Mouse (Mus musculus): Measurements from ENCODE around the gene Rere. TPM values are rescaled to one million over a fixed set of nuclear protein-coding genes. Genes with fewer than 3 reads are reported as not detected.
"Not testable (repeated sequence)": the region's sequence is repeated elsewhere in the genome, so short reads cannot be mapped to it uniquely, and the experiment has no call there.

Gene Rere
- total RNA-seq, 2 experiments from 2014 or later: 108 to 117 TPM

DNA sequence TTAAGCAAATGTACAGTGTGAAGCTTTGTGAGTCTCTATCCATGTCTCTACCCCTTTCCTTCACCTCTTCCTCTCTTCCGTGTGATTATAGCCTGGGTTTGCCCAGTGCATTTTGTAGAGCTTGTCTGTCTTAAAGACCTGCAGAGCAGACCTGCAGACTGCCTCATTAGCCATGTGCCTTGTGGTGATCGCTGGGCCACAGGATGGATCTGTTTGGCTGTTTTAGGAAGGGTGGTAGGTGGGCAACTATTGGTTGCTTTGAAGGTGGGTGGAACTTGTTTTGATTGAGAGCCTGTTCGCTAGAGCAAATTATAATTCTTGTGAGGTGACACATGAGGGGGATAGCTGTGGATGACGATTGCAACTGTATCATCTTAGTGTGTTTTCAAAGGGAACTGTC, 207.3 kb downstream of the Rere start:
- DNase-seq (ENCODE audit: low spot score in 2 of 2): peak; percentile 32 to 39

DNA sequence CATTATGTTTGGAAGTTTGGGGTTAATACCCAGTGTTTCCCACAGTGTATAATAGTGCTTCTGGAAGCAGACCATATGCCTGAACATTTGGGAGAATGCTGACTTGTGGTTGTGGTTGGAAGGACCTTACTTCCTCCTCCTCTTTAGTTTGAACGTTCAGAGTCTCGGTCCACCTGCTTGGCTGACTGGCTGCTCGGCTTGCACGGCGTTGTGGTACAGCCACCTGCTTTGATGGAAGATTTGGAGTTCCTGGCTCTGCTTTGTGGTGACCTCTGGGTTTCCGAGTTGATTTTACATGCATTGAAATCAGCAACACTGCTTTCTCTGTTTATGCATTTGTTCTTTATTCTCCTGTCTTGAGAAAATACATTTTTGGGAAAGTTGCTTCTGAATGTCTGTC, 208.6 kb downstream of the Rere start:
- no peak for DNase-seq (ENCODE audit: low spot score in 2 of 2)

DNA sequence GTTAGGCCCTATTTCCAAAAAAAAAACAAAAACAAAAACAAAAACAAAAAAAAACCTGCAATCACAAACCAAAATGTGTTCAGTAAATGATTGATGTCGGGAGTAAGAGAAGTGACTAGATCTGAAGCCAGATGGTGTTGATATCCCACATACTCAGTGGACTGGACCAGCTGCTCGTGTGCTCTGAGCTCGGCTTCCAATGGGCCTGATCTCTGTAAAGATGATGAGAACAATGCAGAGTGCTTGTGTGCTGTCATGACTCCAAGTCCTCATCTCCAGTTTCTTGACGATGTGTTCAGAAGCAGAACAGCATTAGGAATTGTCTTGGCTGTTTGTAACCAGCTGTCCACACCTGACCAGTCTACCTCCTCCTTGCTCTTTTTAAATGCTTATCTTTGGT, 210.3 kb downstream of the Rere start:
- DNase-seq (ENCODE audit: low spot score in 2 of 2): no peak

- DNase-seq (ENCODE audit: low spot score in 2 of 2): no peak
These were observed 212.0 kb downstream of the Rere start for GRCm38 (mm10) chr4:150493258-150493937.

DNA sequence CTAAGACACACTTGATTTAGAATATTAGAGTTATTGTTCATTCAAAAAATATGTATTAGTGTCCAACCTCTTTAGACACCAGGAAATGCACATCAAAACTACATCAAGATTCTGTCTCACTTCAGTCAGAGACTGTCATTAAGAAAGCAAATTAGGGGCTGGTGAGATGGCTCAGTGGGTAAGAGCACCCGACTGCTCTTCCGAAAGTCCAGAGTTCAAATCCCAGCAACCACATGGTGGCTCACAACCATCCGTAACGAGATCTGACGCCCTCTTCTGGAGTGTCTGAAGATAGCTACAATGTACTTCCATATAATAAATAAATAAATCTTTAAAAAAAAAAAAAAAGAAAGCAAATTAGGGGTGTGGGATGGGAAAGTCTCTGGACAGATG, 212.5 kb downstream of the Rere start:
- not testable (repeated sequence) for DNase-seq (ENCODE audit: low spot score in 2 of 2)

GRCm38 (mm10) chr4:150495568-150495967, 214.1 kb downstream of the Rere start:
- no peak for DNase-seq (ENCODE audit: low spot score in 2 of 2)

- no peak for DNase-seq (ENCODE audit: low spot score in 2 of 2)
These were observed 223.0 kb downstream of the Rere start for GRCm38 (mm10) chr4:150504304-150505021.

DNA sequence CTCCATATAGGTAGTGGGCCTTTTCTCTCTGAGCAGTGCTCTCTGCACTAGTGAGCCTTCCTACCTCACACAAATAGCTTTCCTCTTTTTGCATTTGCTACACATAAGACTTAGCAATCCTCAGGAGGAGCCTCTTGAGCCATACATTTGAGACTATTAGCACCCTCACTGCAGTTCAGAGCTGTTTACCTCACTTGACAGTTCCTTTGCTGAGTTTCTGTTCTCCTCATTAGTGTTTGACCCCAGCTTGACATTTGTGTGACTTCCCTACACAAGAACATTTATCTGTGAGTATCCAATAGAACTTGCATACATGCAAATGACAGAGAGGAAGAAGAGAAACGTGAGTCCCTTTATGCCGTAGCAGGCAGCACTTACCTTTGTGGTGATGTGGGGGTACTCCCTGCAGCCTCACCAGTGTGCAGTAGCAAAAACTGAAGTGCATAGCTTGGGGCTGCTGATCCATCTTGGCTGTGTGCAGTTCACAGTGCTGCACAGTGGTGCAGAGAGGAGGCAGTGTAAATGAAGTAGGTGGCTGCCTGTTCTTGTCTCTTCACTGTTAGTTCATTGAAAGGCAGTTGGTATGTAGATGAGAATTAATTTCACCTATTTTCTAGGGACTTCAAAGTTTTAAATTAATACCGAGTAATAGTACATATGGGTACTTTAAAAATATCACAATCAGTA, 227.7 kb downstream of the Rere start:
- DNase-seq (ENCODE audit: low spot score in 2 of 2): no peak

DNA sequence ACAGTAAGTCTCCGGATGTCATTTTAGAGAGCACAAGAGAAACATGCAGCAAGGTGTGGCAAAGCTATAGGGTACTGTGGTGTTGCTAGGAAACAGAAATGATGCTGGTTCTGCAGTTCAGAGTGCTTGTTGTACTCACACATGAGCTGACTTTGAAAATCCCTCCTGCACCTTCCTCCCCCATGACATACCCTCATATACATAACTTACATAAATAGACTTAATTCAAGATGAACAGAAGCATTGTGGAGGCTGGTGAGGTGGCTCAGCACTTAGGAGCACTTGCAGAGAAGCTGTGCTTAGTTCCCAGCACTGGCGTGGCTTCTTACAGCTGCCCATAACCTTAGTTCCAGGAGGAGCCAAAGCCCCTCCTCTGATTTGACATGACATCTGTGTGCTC, 228.6 kb downstream of the Rere start:
- DNase-seq (ENCODE audit: low spot score in 2 of 2): no peak

GRCm38 (mm10) chr4:150513387-150513786, 231.9 kb downstream of the Rere start:
- DNase-seq (ENCODE audit: low spot score in 2 of 2): not testable (repeated sequence)

- DNase-seq (ENCODE audit: low spot score in 2 of 2): no peak
These were observed 234.8 kb downstream of the Rere start for GRCm38 (mm10) chr4:150516201-150516600.

- no peak for DNase-seq (ENCODE audit: low spot score in 2 of 2)
These were observed 235.9 kb downstream of the Rere start for GRCm38 (mm10) chr4:150517381-150517780.

DNA sequence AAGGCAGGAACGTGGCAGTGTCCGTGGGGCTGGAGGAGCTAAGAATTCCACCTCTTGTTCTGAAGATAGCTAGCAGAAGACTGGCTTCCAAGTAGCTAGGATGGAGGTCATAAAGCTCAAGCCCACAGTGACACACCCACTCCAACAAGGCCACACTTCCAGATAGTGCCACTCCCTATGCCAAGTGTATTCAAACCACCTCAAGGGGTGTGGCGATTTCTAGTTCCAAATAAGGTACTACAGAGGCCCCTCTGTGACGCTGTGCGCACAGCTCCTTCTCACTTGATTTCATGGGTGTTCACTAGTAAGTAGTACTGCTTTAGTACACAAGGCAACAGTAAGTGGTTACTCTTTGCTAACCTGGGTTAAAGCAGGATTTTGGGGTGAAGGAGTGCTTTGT, 237.4 kb downstream of the Rere start:
- no peak for DNase-seq (ENCODE audit: low spot score in 2 of 2)

GRCm38 (mm10) chr4:150520069-150520468, 238.6 kb downstream of the Rere start:
- no peak for DNase-seq (ENCODE audit: low spot score in 2 of 2)

DNA sequence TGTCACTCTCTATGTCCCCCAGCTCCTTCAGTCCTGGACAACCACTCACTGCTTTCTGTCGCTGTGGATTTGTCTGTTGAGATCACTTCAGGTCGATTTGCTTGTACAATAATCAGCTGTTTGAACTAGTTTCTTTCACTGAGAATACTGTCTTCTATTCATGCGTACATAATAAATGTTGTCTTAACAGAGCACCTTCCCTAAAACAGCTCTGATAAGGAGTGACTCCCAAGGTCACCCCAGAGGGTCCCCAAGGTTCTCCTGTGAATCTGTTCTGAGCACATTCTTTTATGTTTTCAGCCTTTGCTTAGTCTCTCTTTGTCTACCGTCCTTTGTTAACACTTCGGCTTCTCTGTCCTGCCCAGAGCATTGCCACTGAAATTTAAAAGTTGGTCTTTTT, 241.0 kb downstream of the Rere start:
- no peak for DNase-seq (ENCODE audit: low spot score in 2 of 2)

DNA sequence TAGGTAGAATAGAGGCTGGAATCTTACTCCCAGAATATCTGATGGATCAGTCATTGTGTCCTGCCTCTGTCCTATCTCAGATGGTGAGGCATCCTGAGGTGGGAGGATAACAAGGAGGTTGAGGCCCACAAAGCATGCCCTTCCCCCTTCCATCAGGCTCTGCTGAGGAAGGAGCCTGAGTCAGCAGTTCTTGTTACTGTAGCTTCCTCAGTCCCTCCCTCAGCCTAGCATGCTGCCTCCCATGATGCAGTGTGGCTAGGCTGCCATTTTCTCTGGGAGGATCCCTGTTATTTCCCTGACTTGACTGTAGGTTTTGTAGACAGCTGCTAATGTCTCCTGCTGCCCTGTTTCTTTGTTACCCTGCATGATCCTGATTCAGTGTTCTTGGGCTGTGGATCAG, 241.9 kb downstream of the Rere start:
- no peak for DNase-seq (ENCODE audit: low spot score in 2 of 2)

- no peak for DNase-seq (ENCODE audit: low spot score in 2 of 2)
These were observed 244.8 kb downstream of the Rere start for GRCm38 (mm10) chr4:150526269-150526668.

- DNase-seq (ENCODE audit: low spot score in 2 of 2): no peak
These were observed 247.0 kb downstream of the Rere start for GRCm38 (mm10) chr4:150528426-150528825.

DNA sequence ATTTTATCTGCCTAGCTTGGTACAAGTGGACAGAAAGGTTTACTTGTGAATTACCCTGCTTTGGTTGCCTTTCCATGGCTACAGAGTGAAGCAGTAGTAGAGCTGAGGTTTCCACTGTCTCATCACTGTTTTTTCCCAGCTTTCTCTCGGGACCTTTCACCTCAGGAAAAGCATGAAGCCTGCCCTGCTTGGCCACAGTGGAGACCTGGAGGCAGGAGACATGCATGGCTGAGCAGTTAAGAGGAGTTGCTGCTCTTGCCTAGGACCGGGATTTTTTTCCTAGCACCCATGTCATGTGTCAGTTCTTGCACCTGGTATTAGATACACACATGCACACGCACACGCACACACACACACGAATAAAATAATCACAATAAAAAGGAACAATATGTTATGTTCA, 247.4 kb downstream of the Rere start:
- no peak for DNase-seq (ENCODE audit: low spot score in 2 of 2)

- DNase-seq (ENCODE audit: low spot score in 2 of 2): no peak
These were observed 250.4 kb downstream of the Rere start for GRCm38 (mm10) chr4:150531869-150532268.

DNA sequence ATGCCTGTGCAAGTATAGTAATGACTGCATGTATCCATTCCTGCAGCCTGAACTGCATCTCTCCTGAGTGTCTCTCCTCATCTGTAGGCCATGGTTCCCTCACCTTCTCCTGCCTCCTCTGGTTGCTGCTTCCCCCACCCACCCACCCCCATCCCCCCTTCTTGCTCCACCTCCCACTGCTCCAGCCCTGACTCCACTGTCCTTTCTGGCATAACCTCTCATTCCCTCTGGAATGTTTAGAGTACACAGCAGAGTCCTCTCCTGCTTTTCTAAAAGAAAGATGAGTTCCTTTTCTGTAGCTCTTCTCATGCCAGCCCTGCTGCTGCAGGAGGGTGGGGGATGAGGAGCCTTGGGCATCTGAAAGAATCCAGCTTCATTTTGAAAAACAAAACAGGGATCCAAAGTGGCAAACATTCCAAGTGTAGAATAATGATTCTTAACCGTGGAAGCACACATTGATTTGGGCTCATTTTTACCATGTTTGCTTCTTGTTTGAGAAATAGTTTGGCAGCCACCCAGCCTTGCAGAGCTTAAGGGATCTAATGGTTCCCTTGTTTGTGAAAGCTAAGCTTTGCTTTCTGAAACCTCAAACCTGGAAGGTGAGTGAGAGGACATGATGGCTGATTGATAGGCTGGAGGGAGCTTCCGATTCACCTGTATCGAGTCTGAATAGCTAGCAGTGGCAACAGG, 255.5 kb downstream of the Rere start:
- no peak for DNase-seq (ENCODE audit: low spot score in 2 of 2)

GRCm38 (mm10) chr4:150539846-150540245, 258.4 kb downstream of the Rere start:
- DNase-seq (ENCODE audit: low spot score in 2 of 2): no peak
